Mouse (Mus musculus): ENCODE measurements around the gene C1qtnf3.

GRCm38 (mm10) chr15:10969439-10969838, 17.3 kb downstream of the C1qtnf3 start:
- TF ChIP-seq CTCF (IDR thresholded peaks at IDR 0.05; ENCODE audit: low read depth) = no peak
- no peak for TF ChIP-seq EP300 (optimal IDR thresholded peaks at IDR 0.05)
